Mouse (Mus musculus) hindbrain, embryonic 16.5 days (tissue): ENCODE measurements around the gene Klhdc7b. TPM values are rescaled to one million over a fixed set of nuclear protein-coding genes. Genes with fewer than 3 reads are reported as not detected.

ENCODE experiments used
- ATAC-seq: fragments of 200-750 bp; cut with Nextera tagmentation; 2 replicates; pipeline ENCODE4 v1.8.0; 2017; ENCODE audit warnings: moderate TSS enrichment, moderate library complexity
- H3K27ac ChIP-seq: fragments of 300-500 bp; sonication (generic); 2 replicates; pipeline ENCODE4 v1.5.1; 2014; ENCODE audit warnings: low read depth, mild to moderate bottlenecking, control low read depth, low read length, moderate library complexity
- H3K27me3 ChIP-seq: fragments of 300-500 bp; sonication (generic); replicated peaks from 2 replicates; pipeline ENCODE4 v1.6.1; 2014; ENCODE audit warnings: low read length; ENCODE audit not compliant: control insufficient read depth, insufficient read depth
- H3K36me3 ChIP-seq: fragments of 300-500 bp; sonication (generic); 2 replicates; pipeline ENCODE4 v1.6.1; 2014; ENCODE audit warnings: mild to moderate bottlenecking, low read length, moderate library complexity, mixed read lengths; ENCODE audit not compliant: control insufficient read depth, insufficient read depth
- H3K4me1 ChIP-seq: fragments of 300-500 bp; sonication (generic); 2 replicates; pipeline ENCODE4 v1.6.1; 2014; ENCODE audit warnings: low read depth, low read length; ENCODE audit not compliant: control insufficient read depth, insufficient read depth
- H3K4me2 ChIP-seq: fragments of 300-500 bp; sonication (generic); 2 replicates; pipeline ENCODE4 v1.6.1; 2014; ENCODE audit warnings: mild to moderate bottlenecking, low read length, control low read depth, moderate library complexity
- H3K4me3 ChIP-seq: fragments of 300-500 bp; sonication (generic); 2 replicates; pipeline ENCODE4 v1.5.1; 2014; ENCODE audit warnings: mild to moderate bottlenecking, low read length, control low read depth, moderate library complexity
- H3K9ac ChIP-seq: fragments of 300-500 bp; sonication (generic); 2 replicates; pipeline ENCODE4 v1.6.1; 2014; ENCODE audit warnings: low read depth, mild to moderate bottlenecking, control low read depth, low read length, moderate library complexity
- H3K9me3 ChIP-seq: fragments of 300-500 bp; sonication (generic); 2 replicates; pipeline ENCODE4 v1.6.1; 2014; ENCODE audit warnings: mild to moderate bottlenecking, low read length, moderate library complexity; ENCODE audit not compliant: control insufficient read depth
- WGBS: fragments of 180-500 bp; shearing (Covaris S2); extraction: QIAGEN DNeasy Blood & Tissue Kit; methylation state at CpG from one replicate; pipeline ENCODE4 v1.1.7; 2014; 5-methylcytosine and 5-hydroxymethylcytosine counted together
- polyA plus RNA-seq: library from polyadenylated mRNA; unstranded; fragments of >200 nt; fragmentation: Nextera tagmentation; extraction: Ambion mirVana; gene quantifications from 2 replicates; pipeline ENCODE4 v1.2.1, GENCODE M21; 2015

Gene Klhdc7b
- polyA plus RNA-seq, 1 experiment from 2014 or later, result 0.08 TPM

DNA sequence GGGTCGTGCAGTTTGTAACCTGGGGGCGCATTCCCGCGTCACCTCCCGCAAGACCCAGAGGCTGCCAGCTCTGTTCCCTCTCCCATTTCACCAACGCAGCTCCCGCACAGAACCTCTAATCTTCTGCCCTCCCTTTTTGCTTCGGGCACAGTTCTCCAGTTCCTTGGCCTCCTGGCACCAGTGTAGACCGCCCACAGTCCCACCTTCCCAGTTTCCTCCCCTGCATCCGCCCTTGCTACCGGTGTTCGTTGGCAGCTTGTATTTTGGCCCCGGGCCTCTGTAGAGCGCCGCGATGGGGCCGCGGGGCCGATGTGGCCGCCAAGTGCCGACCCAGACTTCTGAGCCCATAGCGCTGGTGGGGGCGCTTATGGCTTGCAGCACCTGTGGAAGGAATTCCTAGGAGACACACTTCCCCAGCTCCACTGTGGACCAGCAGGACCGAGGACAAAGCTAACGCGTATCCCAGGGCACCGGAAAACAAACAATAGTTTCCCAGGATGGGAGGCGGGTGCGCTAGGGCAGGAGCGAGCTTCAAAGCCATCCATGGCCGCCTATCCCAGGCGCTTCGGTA lies 5.8 kb upstream of the Klhdc7b start, which contains the start of gene Odf3b:
Gene Odf3b (minus strand): TSS at position 452 of the 571 bp plus-strand sequence.
- 2% methylated on average over 29 of the region's 33 CpGs for WGBS
- Histone ChIP-seq H3K4me2 (peak within 1 kb of the TSS; percentile 63), H3K27me3 (peaks cover 30% of the 10 kb centered on the region), H3K4me3 (peak within 1 kb of the TSS; percentile 35), H3K4me1 (peaks cover 20% of the 10 kb centered on the region), H3K9ac (peak within 1 kb of the TSS; percentile 52), H3K9me3 (no peaks in the 10 kb centered on the region), H3K36me3 (no peaks in the 10 kb centered on the region), H3K27ac (no peak within 1 kb of the TSS)
- ATAC-seq, result no peak

DNA sequence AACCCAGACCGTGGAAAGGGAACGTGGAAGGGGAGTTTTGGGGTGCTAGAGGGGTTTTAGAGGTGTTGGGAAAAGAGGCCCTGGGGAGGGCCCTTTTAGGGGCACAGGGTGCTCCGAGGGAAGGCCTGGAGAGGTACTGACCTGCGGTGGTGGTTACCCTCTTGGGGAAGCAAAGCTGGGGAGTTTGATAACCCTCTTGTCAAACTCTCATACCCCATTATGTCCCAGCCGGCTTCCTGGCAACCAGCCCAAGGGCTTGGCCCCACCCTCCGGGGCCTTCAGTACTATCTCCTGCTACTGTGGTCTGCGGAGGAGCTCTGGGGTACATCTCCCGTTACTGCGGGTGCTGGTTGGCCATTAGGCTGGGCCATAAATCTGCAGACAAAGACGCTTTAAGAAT lies 5.3 kb upstream of the Klhdc7b start:
- Histone ChIP-seq H3K9me3 (no peaks in the 10 kb centered on the region), H3K27me3 (peaks cover 30% of the 10 kb centered on the region)
- WGBS, result 12% methylated on average over 10 of the region's 10 CpGs

DNA sequence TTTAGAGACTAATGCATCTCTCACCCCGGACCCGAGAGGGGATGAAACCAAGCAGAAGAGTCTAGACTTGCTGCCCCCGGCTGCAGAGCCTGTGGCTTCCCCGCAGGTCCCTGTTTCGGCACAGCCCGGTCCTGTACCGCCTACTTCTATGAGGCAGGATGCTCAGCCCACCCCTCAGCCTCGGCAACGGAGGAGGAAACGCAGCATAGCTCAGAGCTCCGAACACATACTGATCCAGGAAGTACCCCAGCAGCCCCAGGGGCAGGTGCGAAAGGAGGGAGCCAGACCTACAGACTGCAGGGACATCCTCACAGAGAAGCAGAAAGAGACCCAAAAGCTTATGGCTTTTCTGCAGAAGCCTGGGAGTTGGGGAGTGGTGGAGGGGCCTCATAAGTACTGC lies 2.4 kb downstream of the Klhdc7b start:
- H3K9me3 ChIP-seq, result no peaks in the 10 kb centered on the region
- 49% methylated on average over 12 of the region's 12 CpGs for WGBS
- H3K4me3 ChIP-seq, result no peak overlapping the region
- no peaks in the 10 kb centered on the region for H3K36me3 ChIP-seq
- ATAC-seq, result no peak
- H3K4me2 ChIP-seq, result no peak overlapping the region
- H3K9ac ChIP-seq, result no peak overlapping the region
- peaks cover 2% of the 10 kb centered on the region; the same call in 1 of the 2 replicates for H3K27me3 ChIP-seq
- no peaks in the 10 kb centered on the region for H3K4me1 ChIP-seq
- H3K27ac ChIP-seq, result no peak overlapping the region

More for the DNA sequence above, 5.3 kb upstream of the Klhdc7b start:
- ATAC-seq, result no peak
- H3K4me2 ChIP-seq, result peak overlapping the region; percentile 63
- H3K27ac ChIP-seq, result no peak overlapping the region
- peak overlapping the region; percentile 52 for H3K9ac ChIP-seq
- H3K36me3 ChIP-seq, result no peaks in the 10 kb centered on the region
- H3K4me1 ChIP-seq, result peaks cover 16% of the 10 kb centered on the region
- H3K4me3 ChIP-seq, result peak overlapping the region; percentile 35

DNA sequence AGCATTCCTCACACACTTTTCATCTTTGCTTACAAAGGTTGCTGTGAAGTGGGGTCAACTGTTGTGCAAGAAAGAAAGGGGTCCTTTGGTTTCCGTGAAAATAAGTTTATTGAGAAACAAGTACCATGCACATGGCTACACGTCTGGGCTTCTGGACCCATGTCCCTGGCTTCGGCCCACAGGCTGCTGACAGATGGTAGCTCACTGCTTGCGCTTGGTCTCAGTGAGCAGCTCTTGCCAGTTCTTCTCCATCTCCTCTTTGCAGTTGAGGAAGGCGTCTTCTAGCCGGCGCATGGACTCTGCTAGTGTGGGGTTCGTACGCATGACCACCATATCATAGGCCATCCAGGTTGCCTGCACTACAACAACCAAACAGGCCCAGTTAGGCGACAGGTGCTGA lies 5.4 kb downstream of the Klhdc7b start:
- Histone ChIP-seq H3K9ac (no peak overlapping the region), H3K4me3 (no peak overlapping the region), H3K4me2 (no peak overlapping the region), H3K27ac (no peak overlapping the region), H3K27me3 (no peaks in the 10 kb centered on the region), H3K36me3 (no peaks in the 10 kb centered on the region), H3K9me3 (no peaks in the 10 kb centered on the region), H3K4me1 (no peaks in the 10 kb centered on the region)
- ATAC-seq, result no peak
- WGBS, result 92% methylated on average over 10 of the region's 10 CpGs

DNA sequence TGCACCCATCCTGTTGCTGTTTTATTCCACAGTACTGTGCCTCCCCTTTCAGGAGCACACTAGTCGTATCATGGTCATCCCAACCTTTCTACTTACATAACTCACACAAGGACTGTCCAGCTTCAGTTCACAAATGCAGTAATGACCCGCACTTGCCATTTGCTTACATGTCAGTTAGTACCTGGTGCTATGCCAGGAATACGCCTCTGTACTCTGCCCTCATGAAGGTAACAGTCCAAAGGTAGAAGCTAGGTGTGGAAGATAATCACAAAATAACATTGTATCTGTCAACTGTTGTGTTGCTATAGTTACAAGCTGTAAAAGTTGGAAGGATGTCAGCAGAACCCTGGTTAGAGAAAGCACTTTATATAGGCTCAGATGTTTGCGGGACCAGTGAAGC lies 12.2 kb downstream of the Klhdc7b start:
- H3K9ac ChIP-seq, result no peak overlapping the region
- no peak overlapping the region for H3K4me2 ChIP-seq
- H3K27me3 ChIP-seq, result no peaks in the 10 kb centered on the region
- H3K4me1 ChIP-seq, result no peaks in the 10 kb centered on the region
- no peaks in the 10 kb centered on the region for H3K36me3 ChIP-seq
- no peak overlapping the region for H3K4me3 ChIP-seq
- no peak for ATAC-seq
- 89% methylated on average over 4 of the region's 4 CpGs for WGBS
- no peak overlapping the region for H3K27ac ChIP-seq
- no peaks in the 10 kb centered on the region for H3K9me3 ChIP-seq

DNA sequence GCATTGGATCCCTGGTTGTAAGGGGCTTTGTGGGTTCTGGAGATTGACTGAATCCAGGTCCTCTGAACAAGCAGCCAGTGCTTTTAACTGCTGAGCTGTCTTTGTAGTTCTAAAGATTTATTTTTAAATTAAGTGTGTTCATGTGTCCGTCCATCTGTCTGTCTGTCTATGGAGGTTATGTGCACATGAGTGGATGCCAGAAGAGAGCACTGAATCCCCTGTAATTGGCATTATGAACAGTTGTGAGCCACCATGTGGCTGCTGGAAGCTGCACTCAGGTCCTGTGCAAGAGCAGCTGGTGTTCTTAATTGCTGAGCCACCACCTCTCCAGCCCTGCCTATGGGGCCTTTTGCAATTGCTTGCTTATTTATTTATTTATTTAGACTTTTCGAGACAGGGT lies 13.4 kb downstream of the Klhdc7b start:
- H3K4me1 ChIP-seq, result no peaks in the 10 kb centered on the region
- H3K9me3 ChIP-seq, result no peaks in the 10 kb centered on the region
- ATAC-seq, result no peak
- H3K27me3 ChIP-seq, result no peaks in the 10 kb centered on the region
- H3K4me2 ChIP-seq, result no peak overlapping the region
- no peak overlapping the region for H3K27ac ChIP-seq
- H3K9ac ChIP-seq, result no peak overlapping the region
- no peak overlapping the region for H3K4me3 ChIP-seq
- WGBS, result 82% methylated on average over 2 of the region's 2 CpGs
- no peaks in the 10 kb centered on the region for H3K36me3 ChIP-seq

DNA sequence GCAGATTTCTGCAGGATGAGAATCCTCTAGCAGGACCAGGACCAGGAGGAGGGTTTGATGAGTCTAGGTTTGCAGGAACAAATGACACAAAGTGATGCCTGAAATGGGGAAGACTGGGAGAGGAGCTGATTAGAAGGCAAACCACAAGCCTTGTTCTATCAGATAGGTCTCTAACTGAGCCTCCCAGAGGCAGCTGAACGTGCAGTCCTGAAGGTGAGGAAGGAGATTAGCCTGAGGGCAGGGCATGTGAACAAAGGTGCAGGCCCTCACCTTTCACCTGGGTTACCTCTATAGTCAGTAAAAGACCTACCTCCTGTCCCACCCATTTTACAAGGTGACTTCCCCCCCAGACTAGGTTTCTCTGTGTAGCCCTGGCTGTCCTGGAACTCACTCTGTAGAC lies 15.0 kb downstream of the Klhdc7b start:
- no peaks in the 10 kb centered on the region for H3K9me3 ChIP-seq
- no peaks in the 10 kb centered on the region for H3K4me1 ChIP-seq
- H3K4me2 ChIP-seq, result no peak overlapping the region
- no peak overlapping the region for H3K27ac ChIP-seq
- no peak for ATAC-seq
- no peak overlapping the region for H3K9ac ChIP-seq
- no peak overlapping the region for H3K4me3 ChIP-seq
- H3K36me3 ChIP-seq, result no peaks in the 10 kb centered on the region
- 76% methylated on average over 1 of the region's 1 CpGs for WGBS
- H3K27me3 ChIP-seq, result no peaks in the 10 kb centered on the region

DNA sequence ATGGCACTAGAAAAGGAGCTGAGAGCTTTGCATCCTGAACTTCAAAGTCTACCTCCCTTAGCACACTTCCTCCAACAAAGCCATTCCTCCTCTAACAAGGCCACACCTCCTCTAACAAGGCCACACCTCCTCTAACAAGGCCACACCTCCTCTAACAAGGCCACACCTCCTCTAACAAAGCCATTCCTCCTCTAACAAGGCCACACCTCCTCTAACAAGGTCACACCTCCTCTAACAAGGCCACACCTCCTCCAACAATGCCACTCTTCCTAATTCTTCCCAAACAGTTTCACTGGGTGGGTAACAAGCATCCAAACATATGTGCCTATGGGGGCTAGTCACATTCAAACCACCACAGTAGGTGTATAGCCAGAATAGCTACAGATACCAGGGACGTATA lies 17.8 kb downstream of the Klhdc7b start:
- no peak overlapping the region for H3K27ac ChIP-seq
- no peak overlapping the region for H3K4me3 ChIP-seq
- H3K27me3 ChIP-seq, result no peaks in the 10 kb centered on the region
- H3K9me3 ChIP-seq, result peaks cover 3% of the 10 kb centered on the region; the same call in 1 of the 2 replicates
- no peak for ATAC-seq
- WGBS, result 89% methylated on average over 1 of the region's 1 CpGs
- H3K9ac ChIP-seq, result no peak overlapping the region
- no peaks in the 10 kb centered on the region for H3K36me3 ChIP-seq
- no peak overlapping the region for H3K4me2 ChIP-seq
- no peaks in the 10 kb centered on the region for H3K4me1 ChIP-seq

DNA sequence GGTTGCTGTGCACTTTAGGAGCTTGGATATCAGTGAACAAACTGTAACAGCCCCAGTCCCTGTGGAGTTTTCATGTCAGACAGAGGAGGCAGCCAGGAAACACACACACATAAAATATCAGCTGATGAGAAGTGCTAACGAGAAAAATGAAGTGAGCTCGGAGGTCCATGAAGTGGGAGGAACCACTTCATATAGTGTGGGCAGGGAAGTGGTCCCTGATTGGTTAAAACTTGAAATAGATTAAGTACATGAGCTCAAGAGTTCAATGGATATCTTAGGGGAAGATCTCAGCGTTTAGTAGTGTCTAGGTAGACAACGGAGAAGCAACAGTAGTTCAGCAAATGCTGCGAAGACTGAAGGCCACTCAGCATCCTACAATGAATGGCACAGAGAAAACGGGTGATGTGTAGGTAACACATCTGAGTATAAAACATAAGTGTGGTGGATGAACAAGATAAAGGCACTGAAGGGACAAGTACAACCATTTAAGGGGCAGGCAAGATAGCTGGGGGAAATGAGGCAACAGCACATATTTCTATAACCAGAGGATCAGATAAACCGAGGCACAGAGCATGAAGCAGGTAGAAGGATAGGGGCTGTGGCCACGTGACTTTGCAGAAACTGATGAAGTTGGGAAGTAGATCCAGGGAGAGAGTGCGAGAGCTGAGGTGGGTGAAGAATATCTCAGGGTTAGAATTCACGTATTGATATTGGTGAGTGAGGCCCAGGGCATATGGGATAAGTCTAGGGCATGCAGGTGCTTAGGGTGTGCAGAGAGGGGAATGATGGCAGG lies 20.3 kb downstream of the Klhdc7b start:
- H3K36me3 ChIP-seq, result no peaks in the 10 kb centered on the region
- no peak overlapping the region for H3K4me3 ChIP-seq
- no peak for ATAC-seq
- no peak overlapping the region for H3K9ac ChIP-seq
- H3K27me3 ChIP-seq, result no peaks in the 10 kb centered on the region
- WGBS, result 84% methylated on average over 10 of the region's 10 CpGs
- no peaks in the 10 kb centered on the region for H3K4me1 ChIP-seq
- no peak overlapping the region for H3K27ac ChIP-seq
- H3K9me3 ChIP-seq, result peaks cover 8% of the 10 kb centered on the region
- no peak overlapping the region for H3K4me2 ChIP-seq
